Mouse (Mus musculus): Measurements from ENCODE around the gene Pspc1. TPM values are rescaled to one million over a fixed set of nuclear protein-coding genes. Genes with fewer than 3 reads are reported as not detected.

Pspc1 gene
- total RNA-seq, 2 experiments from 2014 or later: 37.7 to 82.4 TPM

DNA sequence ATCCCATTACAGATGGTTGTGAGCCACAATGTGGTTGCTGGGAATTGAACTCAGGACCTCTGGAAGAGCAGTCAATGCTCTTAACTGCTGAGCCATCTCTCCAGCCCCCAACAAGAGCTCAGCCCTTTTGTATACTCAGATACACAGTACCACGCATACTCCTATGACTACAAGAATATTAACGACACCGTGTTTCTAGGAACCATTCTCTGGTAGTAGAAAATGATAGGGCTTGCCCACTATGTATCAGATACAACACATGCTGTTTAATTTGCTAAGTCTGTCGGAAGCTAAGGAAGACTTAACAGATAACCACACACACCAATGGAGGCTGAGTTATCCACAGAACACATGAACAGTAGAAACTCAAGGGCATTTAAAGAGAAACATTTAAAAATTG, 75.5 kb downstream of the Pspc1 start:
- ATAC-seq (ENCODE audit: poor library complexity, severe bottlenecking): no peak

DNA sequence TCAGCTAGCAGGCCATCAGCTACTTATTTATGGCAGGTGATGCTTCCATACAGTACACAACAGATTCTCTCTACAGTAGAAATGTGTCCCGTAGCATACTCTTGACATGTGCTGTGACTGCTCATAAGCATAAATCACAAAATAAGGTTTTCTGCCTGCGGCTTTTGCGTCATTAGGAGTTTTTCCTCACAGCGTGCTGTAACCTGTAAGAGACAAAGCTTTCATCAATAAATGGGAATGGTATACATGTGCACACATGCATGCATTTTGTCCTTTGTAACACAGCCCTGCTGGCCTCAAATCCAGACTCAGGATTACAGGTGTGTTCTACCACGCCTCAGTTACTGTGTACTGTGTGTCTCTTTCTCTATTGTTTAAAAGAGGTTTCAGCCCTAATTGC, 80.3 kb downstream of the Pspc1 start:
- no peak for ATAC-seq (ENCODE audit: poor library complexity, severe bottlenecking)

DNA sequence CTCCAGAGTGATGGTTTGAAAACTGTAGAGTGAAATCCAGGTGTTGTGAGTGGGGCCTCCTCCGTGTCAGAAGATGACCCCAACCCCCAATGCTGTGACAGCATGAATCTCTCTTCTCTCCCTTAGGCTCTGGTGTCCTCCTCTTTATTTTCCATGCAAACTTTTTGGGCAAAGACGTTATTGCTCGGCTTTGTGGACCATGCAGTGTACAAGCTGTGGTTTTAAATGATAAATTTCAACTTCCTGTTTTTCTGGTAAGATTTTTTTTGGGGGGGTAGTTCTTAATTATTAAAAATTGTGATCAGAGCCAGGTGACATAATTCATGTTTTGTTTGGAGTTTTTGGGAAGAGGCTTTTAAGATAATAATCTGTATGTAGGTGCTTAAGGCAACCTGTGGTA, 82.6 kb downstream of the Pspc1 start:
- ATAC-seq (ENCODE audit: poor library complexity, severe bottlenecking): no peak

DNA sequence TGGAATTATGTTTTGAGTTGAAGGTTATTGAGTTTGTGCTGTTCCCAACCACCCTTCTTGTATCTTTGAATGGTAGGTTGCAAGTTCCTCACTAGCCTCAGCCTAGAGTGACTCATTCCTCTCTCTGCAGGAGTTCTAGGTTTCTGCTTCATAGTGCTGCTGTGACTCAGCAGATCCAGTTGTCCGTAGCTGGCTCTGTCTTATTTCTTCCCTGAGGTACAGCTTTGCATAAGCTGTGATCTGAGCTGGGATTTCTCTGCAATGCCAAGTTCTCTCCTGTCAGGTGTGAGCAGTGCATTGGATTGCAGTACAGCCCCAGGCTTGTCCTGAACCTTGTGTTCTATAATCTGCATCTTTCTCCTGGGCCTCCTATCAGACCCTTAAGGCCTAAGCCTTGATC, 88.3 kb downstream of the Pspc1 start:
- ATAC-seq (ENCODE audit: poor library complexity, severe bottlenecking): no peak

DNA sequence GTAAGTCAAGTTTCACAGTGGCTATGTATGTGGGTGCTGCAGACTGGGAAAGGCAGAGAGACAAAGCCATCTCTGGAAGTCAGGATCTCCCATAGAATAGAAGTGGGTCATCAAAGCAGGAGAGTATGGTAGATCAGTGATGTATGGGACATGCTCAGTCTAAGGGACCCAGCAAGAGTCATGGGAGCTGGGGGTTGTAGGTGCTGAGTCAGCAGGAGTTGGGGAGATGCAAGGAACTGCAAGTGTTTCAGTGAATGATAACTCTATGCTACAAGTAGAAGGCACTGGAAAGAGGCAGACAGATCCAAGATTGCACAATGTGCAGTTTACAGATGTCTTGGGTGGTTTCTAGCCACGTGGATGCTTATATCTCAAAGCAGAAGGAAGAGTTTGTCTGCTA, 89.0 kb downstream of the Pspc1 start:
- ATAC-seq (ENCODE audit: poor library complexity, severe bottlenecking): no peak

DNA sequence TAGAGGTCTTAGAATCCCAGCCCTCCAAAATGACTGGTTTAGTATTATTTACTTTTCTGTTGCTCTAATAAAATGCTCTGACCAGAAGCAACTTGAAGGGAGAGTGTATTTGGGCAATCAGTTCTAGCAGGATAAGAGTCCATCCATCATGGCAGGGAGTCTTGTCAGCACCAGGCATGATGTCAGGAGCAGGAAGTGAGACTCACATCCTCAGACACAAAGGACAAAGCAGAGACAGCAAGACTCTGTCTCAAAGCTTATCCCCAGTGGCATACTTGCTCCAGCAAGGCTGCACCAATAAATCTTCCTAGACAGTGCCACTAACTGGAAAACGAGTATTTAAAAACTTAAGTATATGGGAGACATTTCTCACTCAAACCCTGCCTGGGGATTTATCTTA, 92.7 kb downstream of the Pspc1 start:
- no peak for ATAC-seq (ENCODE audit: poor library complexity, severe bottlenecking)

Other genes starting within 250 kb of the Pspc1 start
- gene Cenpj, start 202.9 kb downstream of the Pspc1 start, total RNA-seq (2015): 18.6 and 23.3 TPM in 2 replicates
- 15.8 and 24.6 TPM in 2 replicates for gene Cenpj, start 202.9 kb downstream of the Pspc1 start, total RNA-seq (2017)
- 63.0 and 71.7 TPM in 2 replicates for gene Parp4, start 202.7 kb downstream of the Pspc1 start, total RNA-seq (2015)
- gene Parp4, start 202.7 kb downstream of the Pspc1 start, total RNA-seq (2017): 11.2 and 14.9 TPM in 2 replicates
- 27.7 and 29.8 TPM in 2 replicates for gene Mphosph8, start 110.1 kb downstream of the Pspc1 start, total RNA-seq (2015)
- gene Mphosph8, start 110.1 kb downstream of the Pspc1 start, total RNA-seq (2017): 22.9 and 32.1 TPM in 2 replicates
- gene Zmym5, start 33.4 kb upstream of the Pspc1 start, total RNA-seq (2015): 24.2 and 28.6 TPM in 2 replicates
- 17.2 and 19.2 TPM in 2 replicates for gene Zmym5, start 33.4 kb upstream of the Pspc1 start, total RNA-seq (2017)
- 64.4 and 69.7 TPM in 2 replicates for gene Zmym2, start 108.3 kb upstream of the Pspc1 start, total RNA-seq (2015)
- 21.6 and 27.1 TPM in 2 replicates for gene Zmym2, start 108.3 kb upstream of the Pspc1 start, total RNA-seq (2017)